Mouse (Mus musculus) kidney, adult 8-10 months (tissue): ENCODE results near the gene Tnfaip1.
A peak's percentile ranks its signal among the peaks of the same experiment; 100 is the strongest.
"Not testable (repeated sequence)": the region's sequence is repeated elsewhere in the genome, so short reads cannot be mapped to it uniquely, and the experiment has no call there.

Experiments
- DNase-seq, 2 experiments: peaks; one replicate each; pipeline ENCODE4 v3.0.0; 2022

Tnfaip1 gene

GRCm38 (mm10) chr11:78535376-78536079 is 604 bp downstream of the Tnfaip1 start:
- DNase-seq, result peak; percentile 60 to 76

- DNase-seq, result no peak
These were observed 1.6 kb downstream of the Tnfaip1 start for GRCm38 (mm10) chr11:78534516-78534915.

GRCm38 (mm10) chr11:78531515-78531914 is 4.6 kb downstream of the Tnfaip1 start:
- DNase-seq, result not testable (repeated sequence)

DNA sequence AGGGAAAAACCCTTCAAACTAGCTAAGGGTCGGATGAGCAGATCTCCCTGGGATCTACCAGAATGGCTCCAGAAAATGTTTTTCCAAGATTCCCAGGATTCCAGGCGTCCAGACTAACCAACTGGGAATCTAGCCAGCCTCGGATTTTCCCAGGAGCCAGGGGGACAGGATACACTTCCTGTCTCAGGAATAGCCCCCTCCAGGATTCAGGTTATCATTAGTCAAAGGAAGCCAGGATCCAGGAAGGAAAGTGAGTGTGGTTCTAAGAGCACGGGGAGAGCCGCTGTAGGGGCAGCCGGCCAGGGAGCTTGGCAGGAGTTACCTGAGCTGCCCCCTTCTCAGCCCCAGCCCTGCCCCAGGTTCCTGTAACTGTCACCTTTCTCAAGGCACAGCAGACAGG is 5.1 kb downstream of the Tnfaip1 start:
- DNase-seq, result peak; percentile 59 to 63

GRCm38 (mm10) chr11:78530001-78530400 is 6.1 kb downstream of the Tnfaip1 start:
- no peak for DNase-seq

DNA sequence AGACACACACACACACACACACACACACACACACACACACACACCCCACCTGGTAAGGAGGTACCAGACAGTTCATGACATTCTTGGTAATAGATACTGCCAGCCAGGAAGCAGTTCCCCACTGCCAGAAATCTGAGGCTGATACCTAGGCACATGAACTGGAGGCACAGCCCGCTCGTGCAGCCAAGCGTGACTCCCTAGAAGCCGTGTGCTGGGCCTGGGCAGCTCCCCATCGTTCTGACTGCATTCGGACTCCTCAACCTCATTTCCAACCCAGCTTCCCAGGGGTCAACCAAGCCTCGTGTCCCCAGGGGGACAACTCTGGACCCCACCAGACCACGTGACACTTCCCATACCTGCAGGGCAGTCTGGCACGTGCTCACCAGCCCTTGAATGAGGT is 7.4 kb downstream of the Tnfaip1 start:
- DNase-seq, result no peak

DNA sequence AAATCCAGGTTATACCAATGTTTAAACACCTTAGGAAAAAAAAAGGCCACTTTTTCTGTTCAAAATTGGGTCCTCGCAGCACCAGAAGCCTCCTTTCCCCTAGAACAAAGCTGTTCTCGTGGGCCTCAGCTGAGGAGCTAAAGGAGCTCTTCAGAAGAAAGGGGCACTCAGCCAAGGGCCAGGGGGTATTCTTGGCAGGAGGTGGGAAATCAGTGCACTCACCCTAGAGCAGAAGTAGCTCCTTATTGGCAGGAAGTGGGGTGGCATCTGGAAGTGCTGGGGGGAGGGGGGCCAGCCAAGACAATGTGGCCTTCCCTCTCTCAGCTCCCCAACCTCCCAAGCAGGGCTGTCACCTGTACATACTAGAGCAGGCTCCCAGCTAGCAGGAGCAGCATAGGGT is 11.3 kb downstream of the Tnfaip1 start:
- no peak for DNase-seq

- no peak for DNase-seq
These were observed 12.7 kb downstream of the Tnfaip1 start for GRCm38 (mm10) chr11:78523241-78523955.

GRCm38 (mm10) chr11:78522481-78522997 is 13.6 kb downstream of the Tnfaip1 start:
- peak in 1 of 2 experiments; percentile 55 for DNase-seq

DNA sequence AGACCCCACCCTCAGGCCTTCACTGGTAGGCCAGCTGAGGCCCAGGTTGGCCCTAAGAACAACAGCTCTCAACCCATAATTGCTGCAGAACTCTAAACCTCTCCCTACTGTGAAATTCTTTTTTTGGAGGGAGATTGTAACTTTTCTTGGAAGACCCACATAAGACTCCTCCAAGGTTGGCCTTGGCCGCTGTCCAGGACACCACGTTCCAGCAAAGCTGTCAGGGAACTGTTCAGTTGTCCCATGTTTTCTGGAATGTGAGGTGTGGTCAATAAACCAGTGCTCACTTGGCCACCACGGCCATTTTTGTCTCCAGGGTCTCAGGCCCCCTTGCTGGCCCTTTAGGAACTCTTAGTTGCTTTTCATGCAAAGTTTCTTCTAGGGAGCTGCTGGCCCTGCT is 14.3 kb downstream of the Tnfaip1 start:
- DNase-seq, result no peak

- DNase-seq, result no peak
These were observed 17.2 kb downstream of the Tnfaip1 start for GRCm38 (mm10) chr11:78518931-78519330.

GRCm38 (mm10) chr11:78515549-78516325 is 20.4 kb downstream of the Tnfaip1 start:
- DNase-seq, result no peak

DNA sequence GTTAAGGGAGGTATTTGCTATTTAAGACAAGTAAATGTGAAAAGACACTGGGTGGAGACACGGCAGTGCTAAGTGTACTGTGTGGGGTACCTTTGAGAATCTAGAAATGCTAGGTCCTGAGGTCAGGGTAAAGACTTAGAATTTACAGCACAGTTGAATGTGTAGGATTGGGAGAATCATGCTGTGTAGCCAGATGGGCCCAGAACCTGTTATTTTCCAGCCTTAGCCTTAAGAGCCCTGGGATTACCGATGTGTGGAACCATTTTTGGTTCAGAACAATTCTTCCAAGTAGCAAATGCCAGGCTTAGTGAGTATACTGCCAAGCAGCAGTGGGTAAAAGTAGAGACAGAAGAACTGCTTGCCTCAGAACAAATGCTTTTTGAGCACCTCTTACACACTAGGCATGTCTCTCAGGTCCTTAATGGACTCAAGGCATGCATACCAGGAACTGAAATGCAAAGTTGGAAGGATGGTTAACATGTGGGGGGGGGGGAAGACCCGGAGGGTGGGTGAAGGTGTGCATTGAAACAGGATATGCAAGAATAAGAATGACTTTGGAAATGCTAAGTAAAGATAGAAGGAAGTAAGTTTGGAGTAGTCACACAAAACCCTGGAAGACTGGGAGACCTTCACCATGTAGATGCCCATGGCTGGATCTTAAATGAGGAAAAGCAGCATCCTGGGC is 22.9 kb downstream of the Tnfaip1 start:
- DNase-seq, result no peak

GRCm38 (mm10) chr11:78512025-78512957 is 23.8 kb downstream of the Tnfaip1 start, which contains the start of the genes Tmem199 and Poldip2:
Tmem199 (minus strand) TSS chr11:78512172.
Poldip2 (plus strand) TSS chr11:78512193.
- peak; percentile 87 to 88 for DNase-seq

GRCm38 (mm10) chr11:78509148-78509547 is 27.0 kb downstream of the Tnfaip1 start:
- no peak for DNase-seq

DNA sequence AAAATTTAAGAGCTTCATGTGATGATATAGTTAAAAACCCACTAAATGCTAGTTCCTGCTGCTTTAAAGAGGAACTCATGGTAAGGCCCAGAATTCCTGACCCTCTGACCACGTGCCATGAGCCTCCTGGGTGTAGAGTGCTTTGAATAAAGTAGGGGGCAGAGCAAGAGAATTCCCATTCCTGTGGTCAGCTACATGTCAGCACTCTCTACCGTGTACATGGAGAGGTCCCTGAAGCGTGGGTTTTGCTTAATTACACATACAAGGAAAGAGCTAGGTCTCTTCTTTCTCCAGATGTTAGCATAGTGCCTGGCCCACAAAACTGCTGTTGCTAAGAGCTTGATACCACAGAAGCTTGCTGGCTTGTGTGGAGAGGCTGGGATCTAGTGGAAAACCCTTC is 30.7 kb downstream of the Tnfaip1 start:
- no peak for DNase-seq

DNA sequence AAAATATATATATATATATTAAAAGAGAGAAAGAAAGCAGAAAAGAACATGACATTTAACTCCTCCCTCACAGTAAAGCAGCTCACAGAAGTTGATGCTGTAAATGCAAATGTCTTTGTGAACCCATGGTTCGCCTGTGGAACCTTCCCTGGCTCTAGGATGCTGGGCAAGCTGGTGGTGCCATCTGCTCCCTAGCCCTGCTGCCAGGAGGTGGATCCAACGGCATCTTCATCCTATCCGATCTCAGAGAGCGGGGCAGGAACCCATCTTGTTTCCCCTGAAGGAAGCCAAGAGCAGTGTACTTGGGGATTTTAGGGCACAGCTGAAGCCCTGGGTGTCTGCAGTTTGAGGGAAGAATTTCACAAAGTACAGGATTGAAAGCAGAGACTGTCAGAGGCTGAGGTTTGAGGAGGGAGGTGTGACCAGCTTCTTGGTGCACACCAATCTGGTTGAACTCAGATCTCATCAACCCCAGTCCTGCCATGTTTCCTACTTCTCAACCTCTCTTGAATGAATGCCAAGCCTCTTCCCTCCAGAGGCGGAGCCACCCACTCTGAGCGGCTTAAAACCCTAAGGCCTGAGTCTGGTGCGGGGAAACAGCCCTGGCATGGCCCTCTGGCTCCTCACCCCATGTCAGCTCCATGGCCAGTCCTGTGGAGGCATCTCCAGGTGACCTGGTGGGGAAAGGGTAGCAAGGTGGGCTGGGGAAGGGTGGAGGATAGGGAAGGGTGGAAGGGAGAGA is 33.1 kb downstream of the Tnfaip1 start, which contains the start of gene Sebox:
TSS of gene Sebox (plus strand) at position 539 of the 742 bp plus-strand sequence.
- no peak for DNase-seq

GRCm38 (mm10) chr11:78501529-78501928 is 34.6 kb downstream of the Tnfaip1 start:
- no peak for DNase-seq

DNA sequence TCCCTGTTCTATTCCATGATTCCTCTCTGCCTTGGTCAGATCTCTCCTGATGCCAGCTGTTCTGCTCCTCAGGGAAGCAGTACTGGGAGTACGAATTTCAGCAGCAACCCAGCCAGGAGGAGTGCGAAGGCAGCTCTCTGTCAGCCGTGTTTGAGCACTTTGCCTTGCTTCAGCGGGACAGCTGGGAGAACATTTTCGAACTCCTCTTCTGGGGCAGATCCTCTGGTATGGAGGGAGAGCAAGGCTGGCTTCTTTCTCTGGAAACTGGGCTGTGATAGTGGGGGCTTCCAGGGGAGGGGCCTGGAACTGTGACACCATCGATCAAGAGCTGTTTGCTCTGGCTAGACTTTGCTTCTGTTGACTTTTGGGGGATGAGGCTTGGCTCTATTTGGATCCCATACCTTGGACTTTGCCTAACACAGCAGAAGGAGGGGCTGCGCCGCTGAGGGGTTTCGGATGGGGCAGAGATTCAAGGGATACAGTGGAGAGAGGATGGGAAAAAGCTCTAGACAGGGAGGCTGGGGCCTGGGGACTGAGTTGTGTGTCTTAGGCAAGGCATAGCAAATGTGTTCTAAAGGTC is 35.4 kb downstream of the Tnfaip1 start:
- no peak for DNase-seq

DNA sequence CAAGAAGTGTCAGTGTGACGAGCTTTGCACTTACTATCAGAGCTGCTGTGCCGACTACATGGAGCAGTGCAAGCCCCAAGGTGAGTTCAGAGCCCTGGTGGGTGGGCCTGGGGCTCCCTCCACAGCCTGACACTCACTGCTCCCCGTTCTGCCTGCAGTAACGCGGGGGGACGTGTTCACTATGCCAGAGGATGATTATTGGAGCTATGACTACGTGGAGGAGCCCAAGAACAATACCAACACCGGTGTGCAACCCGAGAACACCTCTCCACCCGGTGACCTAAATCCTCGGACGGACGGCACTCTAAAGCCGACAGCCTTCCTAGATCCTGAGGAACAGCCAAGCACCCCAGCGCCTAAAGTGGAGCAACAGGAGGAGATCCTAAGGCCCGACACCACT is 36.6 kb downstream of the Tnfaip1 start:
- no peak for DNase-seq
